Mouse (Mus musculus) lung, postnatal 10 days (tissue): ENCODE data around the gene Gm10153.

Experiments used
- DNase-seq: peaks from one replicate; pipeline ENCODE4 v3.0.0; 2021

The Gm10153 gene

GRCm38 (mm10) chr7:142140696-142141095 lies 49.5 kb downstream of the Gm10153 start:
- no peak for DNase-seq
